Mouse (Mus musculus) heart, embryonic 14.5 days (tissue): ENCODE data around the gene Unc13b. TPM values are rescaled to one million over a fixed set of nuclear protein-coding genes. Genes with fewer than 3 reads are reported as not detected.

Source experiments
- ATAC-seq: fragments of 200-750 bp; cut with Nextera tagmentation; 2 replicates; pipeline ENCODE4 v1.8.0; 2017; ENCODE audit warnings: low read depth, moderate TSS enrichment; ENCODE audit not compliant: insufficient number of reproducible peaks, insufficient read depth, low FRiP score
- H3K27ac ChIP-seq, 2 experiments: fragments of 200-500 bp in 1 of 2; fragments of 300-500 bp in 1 of 2; sonication (generic) in 1 of 2; replicated peaks in 1 of 2; 2 replicates each; pipeline ENCODE4 v1.5.1; 2012 to 2014; ENCODE audit warnings: low read depth in 2 of 2, low read length in 2 of 2, control low read depth in 1 of 2, mild to moderate bottlenecking in 1 of 2, mixed read lengths in 1 of 2; ENCODE audit not compliant: control insufficient read depth in 1 of 2, insufficient read depth in 1 of 2
- H3K27me3 ChIP-seq: fragments of 300-500 bp; sonication (generic); 2 replicates; pipeline ENCODE4 v1.6.1; 2014; ENCODE audit warnings: mild to moderate bottlenecking, low read length, control low read depth; ENCODE audit not compliant: control insufficient read depth, insufficient read depth
- H3K36me3 ChIP-seq: fragments of 300-500 bp; sonication (generic); 2 replicates; pipeline ENCODE4 v1.6.1; 2014; ENCODE audit warnings: mild to moderate bottlenecking, control low read depth, low read length, mixed read lengths; ENCODE audit not compliant: control insufficient read depth, insufficient read depth
- H3K4me1 ChIP-seq, 2 experiments: fragments of 200-500 bp in 1 of 2; fragments of 300-500 bp in 1 of 2; sonication (generic) in 1 of 2; 2 replicates each; pipeline ENCODE4 v1.6.1; 2012 to 2014; ENCODE audit warnings: low read length in 2 of 2, control low read depth in 1 of 2, mixed read lengths in 1 of 2; ENCODE audit not compliant: control insufficient read depth in 2 of 2, insufficient read depth in 2 of 2
- H3K4me2 ChIP-seq: fragments of 300-500 bp; sonication (generic); 2 replicates; pipeline ENCODE4 v1.6.1; 2014; ENCODE audit warnings: mild to moderate bottlenecking, low read length
- H3K4me3 ChIP-seq, 2 experiments: fragments of 200-500 bp in 1 of 2; fragments of 300-500 bp in 1 of 2; sonication (generic) in 1 of 2; 2 replicates each; pipeline ENCODE4 v1.5.1; 2012 to 2014; ENCODE audit warnings: low read length in 2 of 2, mild to moderate bottlenecking in 2 of 2, control low read depth in 1 of 2, low read depth in 1 of 2, moderate library complexity in 1 of 2; ENCODE audit not compliant: control insufficient read depth in 1 of 2, insufficient read depth in 1 of 2
- H3K9ac ChIP-seq: fragments of 300-500 bp; sonication (generic); 2 replicates; pipeline ENCODE4 v1.6.1; 2014; ENCODE audit warnings: mild to moderate bottlenecking, low read length
- H3K9me3 ChIP-seq: fragments of 300-500 bp; sonication (generic); 2 replicates; pipeline ENCODE4 v1.6.1; 2016; ENCODE audit warnings: low read length, control low read depth; ENCODE audit not compliant: control insufficient read depth
- WGBS: fragments of 180-500 bp; shearing (Covaris S2); extraction: QIAGEN DNeasy Blood & Tissue Kit; methylation state at CpG from one replicate; pipeline ENCODE4 v1.1.7; 2014; 5-methylcytosine and 5-hydroxymethylcytosine counted together
- polyA plus RNA-seq: library from polyadenylated mRNA; unstranded; fragments of >200 nt; fragmentation: Nextera tagmentation; extraction: Ambion mirVana; gene quantifications from 2 replicates; pipeline ENCODE4 v1.2.1, GENCODE M21; 2014

Gene Unc13b
- polyA plus RNA-seq, 1 experiment from 2014 or later: 16.4 TPM

- Histone ChIP-seq H3K4me2 (peak overlapping the region; percentile 83), H3K9ac (peak overlapping the region; percentile 89), H3K27ac (peak overlapping the region; percentile 73 to 86), H3K27me3 (no peaks in the 10 kb centered on the region), H3K9me3 (no peaks in the 10 kb centered on the region), H3K4me1 (peaks cover 6 to 13% of the 10 kb centered on the region in 2 experiments), H3K36me3 (peaks cover 58% of the 10 kb centered on the region), H3K4me3 (peak overlapping the region; percentile 67 to 69)
- under 1% methylated on average over 28 of the region's 28 CpGs for WGBS
- peak; percentile 22; the same call in 1 of the 2 replicates for ATAC-seq
Observed at GRCm38 (mm10) chr4:43030780-43031230, 27.9 kb upstream of the Unc13b start.

DNA sequence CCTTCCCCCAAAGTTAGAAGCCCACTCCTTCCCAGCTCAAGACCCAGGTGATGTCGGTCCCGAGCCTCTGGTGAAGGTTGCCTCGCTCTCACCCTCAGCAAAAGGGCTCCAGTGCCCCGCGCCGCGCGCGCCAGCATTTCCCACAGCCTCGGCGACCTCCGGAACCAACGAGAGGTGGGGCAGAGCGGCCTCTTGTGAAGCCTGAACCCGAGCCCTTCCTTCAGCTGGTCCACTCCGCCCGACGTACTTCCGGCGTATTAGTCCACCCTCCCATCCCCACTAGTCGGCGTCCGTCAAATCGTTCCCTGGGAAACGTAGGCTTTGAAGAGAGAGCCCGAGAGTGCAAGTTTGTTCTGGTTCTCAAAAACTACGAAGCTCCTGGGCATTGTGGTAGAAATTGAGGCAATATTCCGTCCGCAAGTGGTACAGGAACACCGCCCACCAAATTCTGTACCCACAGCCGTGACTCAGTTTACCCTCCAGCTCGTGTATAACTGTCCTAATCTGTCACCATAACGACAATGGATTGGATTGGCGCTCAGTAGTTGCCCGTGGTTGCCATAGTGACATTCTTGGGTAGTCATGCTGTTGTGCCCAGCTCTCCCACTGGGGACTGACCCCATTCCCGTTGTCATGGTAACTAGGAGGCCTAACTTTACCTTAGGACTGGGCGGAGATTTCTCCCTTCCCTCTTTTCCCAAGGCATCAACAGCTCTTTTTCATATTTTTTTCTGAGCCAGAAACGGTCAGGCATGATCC is 27.3 kb upstream of the Unc13b start, which contains the start of gene Stoml2:
TSS of gene Stoml2 (minus strand) at position 474 of the 759 bp plus-strand sequence.
- ATAC-seq: peak; percentile 92
- no peaks in the 10 kb centered on the region for H3K27me3 ChIP-seq
- peak within 1 kb of the TSS; percentile 73 to 86 for H3K27ac ChIP-seq
- H3K9ac ChIP-seq: peak within 1 kb of the TSS; percentile 89
- H3K36me3 ChIP-seq: peaks cover 63% of the 10 kb centered on the region
- peak within 1 kb of the TSS; percentile 67 to 69 for H3K4me3 ChIP-seq
- peaks cover 6 to 13% of the 10 kb centered on the region in 2 experiments for H3K4me1 ChIP-seq
- H3K4me2 ChIP-seq: peak within 1 kb of the TSS; percentile 83
- WGBS: 2% methylated on average over 38 of the region's 38 CpGs
- H3K9me3 ChIP-seq: no peaks in the 10 kb centered on the region

GRCm38 (mm10) chr4:43032501-43032900 is 26.3 kb upstream of the Unc13b start:
- WGBS: 86% methylated on average over 1 of the region's 1 CpGs
- peaks cover 59% of the 10 kb centered on the region for H3K36me3 ChIP-seq
- H3K9ac ChIP-seq: no peak overlapping the region

DNA sequence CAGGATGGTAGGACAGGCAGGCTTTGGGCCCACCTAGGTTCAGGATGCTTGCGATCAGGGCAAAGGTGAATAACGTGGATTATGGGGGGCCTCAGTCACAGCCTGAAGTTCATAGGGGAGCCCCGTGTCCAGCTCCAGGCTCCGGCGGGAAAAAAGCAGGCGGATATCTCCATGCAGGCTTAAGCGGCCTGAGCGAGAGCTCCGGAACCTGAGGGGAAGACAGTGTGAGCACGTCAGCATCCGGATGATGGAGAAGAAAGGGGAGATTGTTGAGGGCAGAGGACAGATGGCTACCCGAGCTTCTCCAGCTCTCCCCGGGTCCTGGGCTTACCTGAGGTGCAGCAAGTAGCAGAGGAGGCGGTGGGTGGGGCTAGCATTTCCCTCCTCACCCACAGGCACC is 25.3 kb upstream of the Unc13b start:
- WGBS: 72% methylated on average over 14 of the region's 14 CpGs
- H3K4me1 ChIP-seq: peaks cover 12 to 24% of the 10 kb centered on the region in 2 experiments
- H3K27ac ChIP-seq: no peak overlapping the region
- H3K36me3 ChIP-seq: peaks cover 49% of the 10 kb centered on the region
- H3K4me2 ChIP-seq: no peak overlapping the region
- no peak overlapping the region for H3K9ac ChIP-seq
- H3K4me3 ChIP-seq: no peak overlapping the region
- no peaks in the 10 kb centered on the region for H3K9me3 ChIP-seq
- no peak for ATAC-seq
- H3K27me3 ChIP-seq: no peaks in the 10 kb centered on the region

More at GRCm38 (mm10) chr4:43032501-43032900, 26.3 kb upstream of the Unc13b start:
- no peak overlapping the region for H3K4me2 ChIP-seq
- no peak overlapping the region for H3K27ac ChIP-seq
- H3K27me3 ChIP-seq: no peaks in the 10 kb centered on the region
- peaks cover 6 to 14% of the 10 kb centered on the region in 2 experiments for H3K4me1 ChIP-seq
- no peaks in the 10 kb centered on the region for H3K9me3 ChIP-seq
- no peak overlapping the region for H3K4me3 ChIP-seq
- no peak for ATAC-seq

DNA sequence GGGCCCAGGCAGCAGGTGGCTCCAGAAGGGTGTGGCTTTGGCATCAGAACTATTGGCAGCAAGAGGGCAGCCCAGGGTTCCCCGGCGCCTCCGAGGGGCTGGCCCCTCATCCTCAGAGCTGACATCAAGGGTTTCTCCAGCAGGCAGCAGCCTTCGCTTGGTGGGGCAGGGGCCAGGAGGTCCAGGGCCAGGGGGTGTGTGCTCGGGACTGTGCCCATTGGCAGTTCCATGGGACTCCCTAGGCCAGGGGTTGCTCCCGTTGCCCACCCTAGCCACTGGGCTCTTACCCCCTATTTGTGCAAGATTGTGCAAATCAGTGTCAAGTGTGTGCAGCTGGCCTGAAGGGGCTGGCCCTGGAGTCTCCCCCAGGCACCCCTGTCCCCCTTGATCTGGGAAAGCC is 22.9 kb upstream of the Unc13b start:
- Histone ChIP-seq H3K27me3 (no peaks in the 10 kb centered on the region), H3K9ac (no peak overlapping the region), H3K4me3 (no peak overlapping the region), H3K4me2 (no peak overlapping the region), H3K9me3 (no peaks in the 10 kb centered on the region), H3K36me3 (peaks cover 37% of the 10 kb centered on the region), H3K4me1 (peaks cover 18 to 32% of the 10 kb centered on the region in 2 experiments), H3K27ac (no peak overlapping the region)
- 87% methylated on average over 6 of the region's 6 CpGs for WGBS
- no peak for ATAC-seq

GRCm38 (mm10) chr4:43036356-43036755 is 22.4 kb upstream of the Unc13b start:
- H3K4me1 ChIP-seq: peaks cover 19 to 32% of the 10 kb centered on the region in 2 experiments
- WGBS: 88% methylated on average over 10 of the region's 10 CpGs

DNA sequence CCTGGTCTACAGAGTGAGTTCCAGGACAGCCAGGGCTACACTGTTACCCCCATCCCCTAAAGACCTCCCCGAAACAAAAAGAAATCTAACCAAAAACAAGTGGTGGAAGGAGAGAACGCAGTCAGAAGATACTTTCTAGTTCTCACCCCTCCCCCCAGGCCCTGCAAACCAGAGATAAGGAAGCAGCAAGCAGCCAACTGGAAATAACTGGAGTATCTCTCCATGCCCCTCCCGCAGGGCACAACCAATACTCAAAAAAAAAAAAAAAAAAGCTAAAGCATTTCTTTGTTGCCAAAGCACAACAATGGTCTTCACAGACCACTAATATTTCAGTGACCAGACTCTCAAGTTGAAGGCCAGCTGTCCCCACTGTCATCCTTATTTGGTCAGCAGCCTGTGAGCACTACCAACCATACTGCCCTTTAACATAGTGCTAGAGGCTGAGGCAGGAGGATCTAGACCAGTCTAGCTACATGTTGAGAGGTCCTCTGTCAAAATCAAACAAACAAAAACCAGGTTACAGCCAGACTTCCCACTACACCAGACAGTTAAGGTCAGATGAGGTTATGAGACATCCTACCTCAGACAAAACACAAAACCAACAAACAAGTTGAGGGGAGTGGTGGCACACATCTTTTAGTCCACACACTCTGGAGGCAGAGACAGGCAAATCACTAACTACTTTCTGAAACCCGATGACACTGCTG is 20.7 kb upstream of the Unc13b start:
- H3K9ac ChIP-seq: 0 out of 2 replicates have a peak overlapping the region, but pooled peaks have one; percentile 25
- peaks cover 37% of the 10 kb centered on the region for H3K36me3 ChIP-seq
- H3K27me3 ChIP-seq: no peaks in the 10 kb centered on the region
- peak overlapping the region; percentile 94; the same call in 1 of the 2 replicates for H3K4me2 ChIP-seq
- no peaks in the 10 kb centered on the region for H3K9me3 ChIP-seq
- H3K4me3 ChIP-seq: no peak overlapping the region
- 20% methylated on average over 4 of the region's 4 CpGs for WGBS
- H3K4me1 ChIP-seq: peaks cover 16 to 26% of the 10 kb centered on the region in 2 experiments
- H3K27ac ChIP-seq: no peak overlapping the region
- ATAC-seq: no peak

More at GRCm38 (mm10) chr4:43036356-43036755, 22.4 kb upstream of the Unc13b start:
- no peaks in the 10 kb centered on the region for H3K9me3 ChIP-seq
- ATAC-seq: no peak
- no peak overlapping the region for H3K4me3 ChIP-seq
- no peak overlapping the region for H3K27ac ChIP-seq
- H3K27me3 ChIP-seq: no peaks in the 10 kb centered on the region
- peaks cover 37% of the 10 kb centered on the region for H3K36me3 ChIP-seq
- no peak overlapping the region for H3K9ac ChIP-seq
- no peak overlapping the region for H3K4me2 ChIP-seq
